Mouse (Mus musculus): ENCODE data around the gene Katnal1.

DNA sequence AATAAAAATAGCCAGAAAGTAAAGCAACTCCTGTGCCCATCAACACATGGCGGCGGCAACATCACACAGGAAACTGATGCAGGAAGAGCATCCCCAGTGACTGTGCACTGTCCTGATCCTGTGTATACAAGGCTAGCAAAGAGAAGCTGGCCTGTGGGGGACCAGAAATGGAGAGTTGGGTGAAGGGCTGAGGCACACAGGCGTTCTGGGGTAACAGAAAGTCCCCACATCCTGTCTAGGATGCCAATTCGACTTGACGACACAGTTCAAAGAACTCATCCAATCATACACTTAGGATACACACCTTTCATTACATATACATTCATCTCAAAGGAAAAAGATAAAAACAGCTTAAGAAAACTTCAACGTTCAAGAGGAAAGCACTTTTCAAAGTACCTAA is 41.1 kb downstream of the Katnal1 start:
- TF ChIP-seq GATA1 (IDR thresholded peaks at IDR 0.05; ENCODE audit: borderline replicate concordance, low read length): no peak
- no peak for TF ChIP-seq FLI1 (IDR thresholded peaks at IDR 0.05; ENCODE audit: low read length)
